Mouse (Mus musculus) gastrocnemius, postnatal 14 days (tissue): ENCODE results near the gene Dpep2nb. TPM values are rescaled to one million over a fixed set of nuclear protein-coding genes. Genes with fewer than 3 reads are reported as not detected.
"Not testable (repeated sequence)": the region's sequence is repeated elsewhere in the genome, so short reads cannot be mapped to it uniquely, and the experiment has no call there.

Experiments used
- DNase-seq: peaks from one replicate; pipeline ENCODE4 v3.0.0; 2021; ENCODE audit warnings: mixed read lengths
- intact Hi-C: fragments of 180-260 bp; cut with DNase I; formaldehyde crosslinking; loops from one replicate; pipeline ENCODE4 v1.15.1; 2025; ENCODE audit warnings: low total_unique reads
- long read RNA-seq, 2 experiments: library from polyadenylated mRNA; stranded (forward); transcript quantifications; one replicate each; pipeline ENCODE4 v2.0.0; 2021
- total RNA-seq, 2 experiments: library from RNA; stranded (reverse); gene quantifications; 2 replicates each; pipeline ENCODE4 v1.2.3; 2021

Dpep2nb gene
- not detected for total RNA-seq
- long read RNA-seq, experiment 1: 0 reads
- long read RNA-seq, experiment 2: 0 reads

- intact Hi-C loops: loop anchor here (10.0 kb wide), 1 partner anchor 161 kb away; no protein-coding TSS in a partner anchor
- DNase-seq: no peak
Observed at GRCm38 (mm10) chr8:106005875-106006274, at the start of gene Dpep2nb. Gene Dpep2nb, minus strand, starts transcription at chr8:106005975.

DNA sequence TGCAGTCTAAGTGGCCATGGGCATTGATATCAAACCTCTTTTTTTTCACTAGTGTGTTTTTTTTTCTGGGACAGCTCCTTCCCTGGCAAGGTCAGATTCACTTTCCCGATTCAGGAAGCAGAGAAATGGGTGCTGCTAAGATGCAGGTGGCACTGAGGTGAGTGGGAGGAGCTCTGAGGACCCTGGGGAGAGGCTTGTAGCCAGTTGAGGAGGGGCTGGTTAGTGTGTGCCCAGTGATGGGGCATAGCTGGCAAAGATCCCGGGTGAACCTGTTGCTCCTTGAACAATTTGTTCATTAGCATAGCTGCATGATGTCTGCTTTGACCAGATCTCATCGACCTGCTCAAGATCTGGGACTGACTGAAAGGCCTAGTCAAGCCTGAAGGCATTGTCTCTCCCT, 49.3 kb upstream of the Dpep2nb start:
- intact Hi-C loops: no loop called here
- no peak for DNase-seq

DNA sequence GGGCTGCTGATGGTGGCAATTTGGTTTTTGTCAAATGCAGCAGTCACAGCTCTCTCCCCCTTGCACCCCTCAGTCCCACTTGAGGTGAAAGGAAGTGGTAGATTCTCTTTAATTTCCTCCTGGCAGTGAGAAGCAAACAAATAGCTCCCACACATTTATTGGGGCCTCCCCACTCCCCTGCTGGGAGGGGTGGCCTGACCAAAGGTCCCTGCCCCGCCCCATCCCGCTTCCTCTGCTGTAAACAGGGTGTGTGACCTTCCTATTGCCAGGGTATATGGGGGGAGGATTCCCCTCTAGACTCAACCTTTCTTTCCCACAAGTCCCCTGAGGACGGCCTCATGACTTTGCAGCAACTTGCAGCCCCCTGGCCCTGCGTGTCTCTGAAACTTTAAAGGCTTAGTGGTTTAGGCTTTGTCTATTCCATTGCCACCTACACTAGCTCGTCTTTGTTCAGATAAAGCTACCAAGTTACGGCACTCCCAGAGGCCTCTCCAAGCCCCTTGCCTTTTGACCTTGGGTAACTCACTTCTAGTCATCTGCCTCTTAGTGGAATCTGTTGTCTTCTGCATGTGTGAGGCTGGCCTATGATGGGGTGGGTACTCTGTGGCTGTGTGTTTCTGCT, 48.5 kb upstream of the Dpep2nb start:
- intact Hi-C loops: no loop called here
- DNase-seq: peak; percentile 35

DNA sequence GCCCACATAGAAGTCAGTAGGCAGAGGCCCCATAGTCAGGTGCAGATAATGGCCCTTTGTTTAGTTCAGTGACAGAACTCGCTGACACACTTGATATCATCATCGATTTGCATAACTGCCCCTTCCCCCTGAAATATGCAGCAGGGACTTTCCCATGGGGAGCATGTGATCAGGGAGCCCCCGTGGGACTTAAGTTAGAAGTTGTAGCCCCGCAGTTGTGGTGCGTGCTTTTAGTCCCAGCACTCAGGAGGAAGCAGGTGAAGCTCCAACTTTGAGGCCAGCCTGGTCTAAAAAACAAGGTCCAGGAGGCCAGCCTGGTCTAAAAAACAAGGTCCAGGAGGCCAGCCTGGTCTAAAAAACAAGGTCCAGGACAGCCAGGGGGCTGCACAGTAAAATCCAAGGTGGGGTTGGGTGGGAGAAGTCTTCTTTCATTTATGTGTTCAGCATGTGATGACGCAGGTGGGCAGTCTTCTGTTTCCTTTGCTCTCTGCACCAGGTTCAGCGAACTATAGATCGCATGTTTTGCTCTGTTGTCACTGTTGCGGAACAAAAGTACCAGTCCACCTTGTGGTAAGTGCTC, 46.8 kb upstream of the Dpep2nb start:
- intact Hi-C loops: no loop called here
- no peak for DNase-seq

- intact Hi-C loops: no loop called here
- DNase-seq: peak; percentile 35
Observed at GRCm38 (mm10) chr8:106051068-106051467, 45.3 kb upstream of the Dpep2nb start.

DNA sequence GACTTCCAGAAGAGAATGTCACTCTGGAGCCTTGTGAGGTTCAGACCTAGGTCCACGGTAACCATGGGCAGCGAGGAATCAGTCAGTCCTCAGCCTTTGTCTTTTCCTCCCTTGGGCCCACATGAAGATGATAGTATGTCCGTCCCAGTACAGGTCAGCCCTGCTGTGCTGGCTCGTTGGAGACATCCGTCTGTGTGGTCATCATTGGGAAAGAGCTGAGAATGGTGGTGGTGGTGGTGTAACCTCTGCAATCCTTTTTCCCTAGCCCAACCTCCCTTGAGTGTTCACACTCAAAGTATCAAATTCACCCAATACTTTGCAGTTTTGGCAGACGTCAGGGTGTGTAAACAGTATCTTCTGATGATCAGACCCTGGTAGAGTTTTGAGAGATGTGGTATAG, 44.1 kb upstream of the Dpep2nb start:
- intact Hi-C loops: no loop called here
- no peak for DNase-seq

DNA sequence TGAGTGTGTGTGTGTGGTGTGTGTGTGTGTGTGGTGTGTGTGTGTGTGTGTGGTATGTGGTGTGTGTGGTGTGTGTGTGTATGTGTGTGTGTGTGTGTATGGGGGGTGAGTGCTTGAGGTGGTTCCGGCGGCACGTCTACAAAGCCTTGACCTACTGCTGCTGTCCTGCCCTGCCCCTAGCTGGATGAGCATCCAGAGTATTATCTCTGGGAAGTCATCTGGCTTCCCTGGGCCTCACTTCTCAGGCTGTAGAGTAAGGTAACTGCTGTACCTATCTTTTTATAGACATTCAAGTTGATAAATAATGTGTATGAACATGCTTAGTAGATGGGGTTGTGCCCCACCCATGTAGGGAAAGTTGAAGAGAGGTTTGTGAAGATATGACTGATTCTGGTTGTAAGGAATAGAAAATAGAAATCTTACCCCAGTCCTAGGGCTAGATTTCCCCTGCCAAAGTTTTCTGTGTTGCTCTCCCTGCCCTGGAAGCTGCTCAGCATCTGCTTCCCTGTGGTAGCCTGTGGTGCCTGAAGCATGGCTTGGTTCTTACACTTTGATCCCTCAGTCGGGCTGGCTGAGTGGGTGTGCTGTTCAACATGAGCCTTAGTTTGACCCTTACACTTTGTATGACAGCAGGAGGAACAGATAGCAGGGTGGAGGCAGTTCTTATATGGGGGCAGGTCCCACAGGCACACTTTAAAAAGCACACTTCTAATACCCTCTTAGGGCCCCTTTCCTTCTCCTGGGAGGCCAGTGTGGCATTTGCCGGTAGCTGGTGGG, 42.3 kb upstream of the Dpep2nb start:
- intact Hi-C loops: no loop called here
- no peak for DNase-seq

DNA sequence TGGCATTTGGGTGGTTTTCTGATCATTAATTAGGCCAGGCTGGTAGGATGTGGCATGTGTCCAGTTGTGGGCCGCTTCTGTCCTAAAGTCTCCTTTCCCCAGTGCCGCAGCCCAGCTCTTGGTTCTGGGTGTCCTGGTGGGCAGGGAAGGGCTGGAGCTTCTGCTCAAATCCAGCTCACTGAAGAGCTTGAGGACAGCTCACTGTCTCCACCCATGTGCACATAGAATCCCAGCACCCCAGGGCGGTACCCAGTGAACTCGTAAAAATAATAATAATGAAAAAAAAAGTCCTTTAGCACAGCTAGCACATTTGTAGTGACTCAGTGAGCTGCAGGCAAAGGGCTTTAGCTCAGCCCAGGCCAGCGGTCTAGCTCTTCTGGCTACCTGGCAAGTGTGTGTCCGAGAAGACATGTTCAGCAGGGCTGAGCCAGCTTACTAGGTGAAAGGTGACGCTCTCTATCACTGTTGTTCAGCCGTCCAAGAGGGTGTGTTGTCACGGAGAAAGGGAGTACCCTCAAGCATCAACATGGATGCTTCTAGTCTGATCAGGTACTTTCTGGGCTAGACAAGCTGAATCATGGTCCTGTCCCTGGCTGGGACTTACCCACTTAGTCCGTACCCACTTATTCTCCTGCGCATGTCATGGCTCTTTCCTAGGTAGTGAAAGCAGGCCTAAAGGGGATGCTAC, 41.2 kb upstream of the Dpep2nb start:
- DNase-seq: no peak
- intact Hi-C loops: no loop called here

DNA sequence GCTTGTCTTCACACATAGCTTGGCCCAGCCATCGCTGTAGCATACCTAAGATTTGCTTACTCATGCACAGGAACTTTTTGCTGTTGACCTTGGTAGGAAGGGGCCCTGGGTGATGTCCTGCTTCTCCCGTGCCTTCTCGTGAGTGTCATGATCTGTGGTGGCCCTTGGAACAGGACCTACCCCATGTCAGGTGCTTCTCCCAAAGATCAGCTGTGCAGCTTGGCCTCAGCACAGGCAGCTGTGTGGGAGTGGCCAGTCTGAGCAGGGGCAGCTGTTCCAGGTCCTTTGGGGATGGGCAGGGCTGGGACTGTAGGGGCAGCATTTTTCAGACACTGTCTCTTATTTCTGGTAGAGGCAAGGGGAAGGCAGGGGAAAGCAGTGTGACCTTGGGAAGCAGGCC, 38.4 kb upstream of the Dpep2nb start:
- intact Hi-C loops: no loop called here
- peak; percentile 81 for DNase-seq

DNA sequence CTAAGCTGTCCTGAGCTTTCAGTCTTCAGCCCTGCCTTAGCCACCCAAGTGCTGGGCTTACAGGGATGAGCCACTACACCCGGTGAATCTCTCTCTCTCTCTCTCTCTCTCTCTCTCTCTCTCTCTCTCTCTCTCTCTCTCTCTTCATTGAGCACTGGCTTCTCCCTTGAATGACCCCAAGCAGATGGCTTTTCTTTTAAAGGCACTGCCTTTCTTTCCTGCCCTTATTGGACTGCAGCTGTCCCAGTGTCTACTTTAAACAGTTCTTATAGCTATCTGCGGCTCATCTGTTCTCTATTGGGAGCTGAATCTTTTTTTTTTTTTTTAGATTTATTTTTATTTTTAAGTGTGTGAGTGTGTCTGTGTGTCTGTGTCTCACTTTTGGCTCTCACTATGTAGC, 37.3 kb upstream of the Dpep2nb start:
- no peak for DNase-seq
- intact Hi-C loops: no loop called here

GRCm38 (mm10) chr8:106040218-106040617, 34.4 kb upstream of the Dpep2nb start:
- intact Hi-C loops: no loop called here
- DNase-seq: no peak

DNA sequence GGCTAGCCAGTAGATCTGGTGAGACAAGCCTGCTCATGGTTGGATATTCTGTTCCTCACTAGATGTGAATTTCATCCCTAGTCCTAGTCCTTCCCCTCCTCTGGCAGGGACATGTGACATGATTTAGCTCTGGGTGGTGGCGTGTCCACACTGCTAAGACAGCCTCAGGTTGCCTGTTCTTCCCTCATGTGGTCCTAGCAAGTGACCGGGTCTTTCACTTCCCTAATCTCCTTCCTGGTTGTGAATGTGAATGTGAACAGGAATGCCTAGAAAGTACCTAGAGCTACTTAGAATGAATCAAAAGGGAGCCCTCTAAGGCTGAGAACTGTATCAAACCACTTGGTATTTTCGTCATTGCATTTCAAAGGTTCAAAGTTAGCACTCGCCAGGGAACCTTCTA, 33.8 kb upstream of the Dpep2nb start:
- intact Hi-C loops: no loop called here
- DNase-seq: no peak

DNA sequence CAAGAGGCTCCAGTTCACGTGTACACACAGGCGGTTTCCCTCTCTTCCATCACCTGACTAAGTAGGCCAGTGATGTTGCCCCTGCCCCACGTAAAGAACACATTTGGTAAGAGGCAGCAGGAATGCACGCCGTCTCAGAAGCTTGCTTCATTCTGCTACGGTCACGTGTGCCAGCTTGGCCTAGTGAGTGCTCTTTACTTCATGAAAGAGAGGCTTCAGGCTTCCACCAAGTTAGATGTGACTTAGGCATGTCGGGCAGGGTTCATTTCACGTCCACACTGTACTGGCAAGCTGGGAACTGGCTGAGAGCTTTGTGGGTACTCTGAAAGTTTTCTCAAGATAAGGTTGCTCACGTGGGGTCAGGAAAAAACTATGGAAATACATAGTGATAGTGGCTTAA, 32.9 kb upstream of the Dpep2nb start:
- no peak for DNase-seq
- intact Hi-C loops: no loop called here

DNA sequence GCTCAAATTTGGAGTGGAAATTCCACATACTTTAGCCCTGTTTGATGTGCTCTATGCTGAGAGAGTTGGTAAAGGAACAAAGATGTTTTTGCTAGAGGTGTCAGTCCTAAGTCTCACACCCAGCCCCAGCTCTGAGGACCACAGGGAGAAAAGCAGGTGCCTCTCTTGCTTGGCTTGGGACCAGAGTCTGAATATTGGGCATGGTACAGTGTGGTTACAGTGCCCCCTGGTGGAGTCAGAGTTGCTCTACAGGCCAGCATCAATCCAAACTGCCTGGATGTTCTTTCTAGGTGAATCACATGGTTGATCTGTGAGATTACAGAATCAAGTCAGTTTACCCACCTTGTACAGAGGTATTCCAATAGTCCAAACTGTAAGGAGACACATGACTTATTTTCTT, 16.7 kb upstream of the Dpep2nb start:
- intact Hi-C loops: loop anchor here (5.0 kb wide), 1 partner anchor 35 kb away; no protein-coding TSS in a partner anchor

DNA sequence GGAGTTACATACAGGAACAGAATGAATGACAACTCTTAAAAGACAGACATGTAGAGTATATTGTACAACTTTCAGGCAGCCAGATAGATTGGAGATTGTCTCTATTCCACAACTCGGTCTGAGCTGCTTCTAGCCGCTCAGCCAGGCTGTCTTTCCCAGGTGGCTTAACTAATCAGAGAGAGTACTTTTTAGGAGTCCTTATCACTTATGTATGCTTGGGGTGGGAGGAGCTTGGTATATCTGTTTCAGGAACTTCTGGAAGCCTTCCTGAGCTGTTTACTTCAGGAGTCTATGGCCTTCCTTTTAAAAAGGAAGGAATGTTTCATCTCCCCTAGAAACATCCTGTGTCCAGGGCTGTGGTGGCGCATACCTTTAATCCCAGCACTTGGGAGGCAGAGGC, 12.3 kb upstream of the Dpep2nb start:
- no peak for DNase-seq
- intact Hi-C loops: no loop called here

More for the DNA sequence above, 16.7 kb upstream of the Dpep2nb start:
- peak; percentile 64 for DNase-seq

DNA sequence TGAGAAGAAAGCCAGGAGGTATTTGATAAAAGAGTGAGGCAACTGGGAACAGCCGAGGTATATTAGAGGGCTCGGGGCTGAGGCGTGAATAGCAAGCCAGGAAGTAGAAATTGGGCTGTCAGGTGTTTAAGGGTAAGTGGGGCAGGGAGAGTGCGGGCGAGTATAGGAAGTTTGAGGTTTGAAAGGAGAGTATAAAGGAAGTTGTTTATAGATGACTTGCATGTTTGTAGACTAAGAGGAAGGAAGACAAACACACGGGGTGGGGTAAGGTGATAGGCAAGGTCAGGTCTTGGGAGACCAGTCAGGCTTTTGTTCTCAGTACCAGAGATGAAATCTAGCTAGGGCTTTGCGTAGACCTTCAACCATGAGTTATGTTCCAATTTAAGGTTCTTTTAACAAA, 11.4 kb upstream of the Dpep2nb start:
- no peak for DNase-seq
- intact Hi-C loops: no loop called here

DNA sequence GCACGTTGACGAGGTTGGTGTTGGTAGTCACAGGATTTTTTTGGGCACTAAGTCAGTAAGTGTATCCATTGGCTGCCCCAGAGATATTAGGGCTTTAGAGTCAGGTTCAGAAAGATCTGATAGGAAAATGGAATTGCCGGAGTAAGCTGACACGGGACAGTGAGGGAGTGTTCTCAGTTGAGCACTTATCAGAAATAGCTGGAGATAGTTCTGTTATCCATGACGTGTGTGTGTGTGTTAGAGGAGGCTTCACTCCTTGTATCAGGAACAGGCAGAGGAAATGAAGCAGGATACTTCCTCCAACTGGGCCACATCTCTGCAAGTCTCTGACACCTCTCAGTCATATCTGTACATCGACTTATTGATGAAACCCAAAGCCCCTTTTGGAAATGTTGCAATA, 10.5 kb upstream of the Dpep2nb start:
- no peak for DNase-seq
- intact Hi-C loops: no loop called here

GRCm38 (mm10) chr8:106012203-106012602, 6.4 kb upstream of the Dpep2nb start:
- intact Hi-C loops, DNase-seq: not testable (repeated sequence)

DNA sequence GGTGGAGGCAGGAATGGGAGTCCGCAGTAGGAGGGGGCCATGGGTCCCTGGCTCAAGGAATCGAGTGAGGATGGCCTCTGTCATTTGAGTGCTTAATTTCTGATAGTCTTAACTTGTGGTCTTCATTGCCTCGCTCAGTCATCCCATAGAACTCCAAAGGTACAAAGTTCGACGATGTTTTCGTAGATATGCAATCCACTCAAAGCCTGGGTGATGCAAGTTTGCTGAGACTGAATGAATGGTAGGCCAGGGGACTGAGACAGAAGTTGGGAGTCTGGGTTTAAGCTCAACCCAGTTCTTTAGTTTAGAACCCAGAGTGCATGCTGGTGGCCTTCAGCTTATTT, 5.8 kb upstream of the Dpep2nb start, which contains the start of gene Ddx28:
Gene Ddx28, minus strand, starts transcription at position 240 of the 344 bp plus-strand sequence.
- DNase-seq: no peak
- intact Hi-C loops: no loop called here
